Mouse (Mus musculus) lung, embryonic 15.5 days (tissue): ENCODE results near the gene Gm3415. TPM values are rescaled to one million over a fixed set of nuclear protein-coding genes. Genes with fewer than 3 reads are reported as not detected.

ENCODE experiments used
- ATAC-seq: fragments of 200-750 bp; cut with Nextera tagmentation; 2 replicates; pipeline ENCODE4 v1.8.0; 2017; ENCODE audit warnings: moderate number of reproducible peaks, borderline replicate concordance; ENCODE audit not compliant: low FRiP score, low TSS enrichment; ENCODE audit errors: extremely low read depth
- H3K27ac ChIP-seq: fragments of 300-500 bp; sonication (generic); 2 replicates; pipeline ENCODE4 v1.5.1; 2015; ENCODE audit warnings: moderate library complexity, mild to moderate bottlenecking, inconsistent platforms
- H3K27me3 ChIP-seq: fragments of 300-500 bp; sonication (generic); 2 replicates; pipeline ENCODE4 v1.6.1; 2015; ENCODE audit warnings: inconsistent platforms
- H3K36me3 ChIP-seq: fragments of 300-500 bp; sonication (generic); 2 replicates; pipeline ENCODE4 v1.6.1; 2015; ENCODE audit warnings: inconsistent platforms
- H3K4me1 ChIP-seq: fragments of 300-500 bp; sonication (generic); 2 replicates; pipeline ENCODE4 v1.6.1; 2015; ENCODE audit warnings: inconsistent platforms
- H3K4me2 ChIP-seq: fragments of 300-500 bp; sonication (generic); 2 replicates; pipeline ENCODE4 v1.6.1; 2015; ENCODE audit warnings: inconsistent platforms, mild to moderate bottlenecking, moderate library complexity
- H3K4me3 ChIP-seq: fragments of 300-500 bp; sonication (generic); 2 replicates; pipeline ENCODE4 v1.5.1; 2015; ENCODE audit warnings: mild to moderate bottlenecking, inconsistent platforms
- H3K9ac ChIP-seq: fragments of 300-500 bp; sonication (generic); 2 replicates; pipeline ENCODE4 v1.6.1; 2015; ENCODE audit warnings: inconsistent platforms
- H3K9me3 ChIP-seq: fragments of 300-500 bp; sonication (generic); 2 replicates; pipeline ENCODE4 v1.6.1; 2016; ENCODE audit warnings: inconsistent platforms
- WGBS: fragments of 180-500 bp; shearing (Covaris S2); methylation state at CpG from one replicate; pipeline ENCODE4 v1.1.7; 2015; 5-methylcytosine and 5-hydroxymethylcytosine counted together
- polyA plus RNA-seq: library from polyadenylated mRNA; unstranded; fragments of >200 nt; fragmentation: Nextera tagmentation; extraction: Ambion mirVana; gene quantifications from 2 replicates; pipeline ENCODE4 v1.2.1, GENCODE M21; 2015

Gene Gm3415
- polyA plus RNA-seq, 1 experiment from 2014 or later, result not detected

DNA sequence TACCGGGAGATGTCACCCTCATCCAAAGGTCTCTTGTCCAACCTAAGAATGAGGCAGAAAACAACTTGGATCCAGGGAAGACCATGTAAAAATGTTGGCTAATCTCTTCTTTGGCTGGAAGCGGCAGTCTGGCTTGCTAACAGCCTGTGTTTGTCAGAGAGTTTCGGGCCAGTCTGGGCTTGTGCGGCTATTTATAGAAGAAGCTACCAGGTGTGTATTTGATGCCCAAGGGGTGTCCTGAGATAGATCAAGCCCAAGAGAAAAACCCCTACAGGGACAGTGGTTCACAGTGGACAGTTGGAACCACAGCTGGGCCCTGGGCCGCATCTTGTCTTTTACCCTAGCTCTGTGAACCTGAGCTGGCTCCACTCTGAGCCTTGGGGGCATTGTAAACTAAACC, 51.0 kb downstream of the Gm3415 start:
- H3K27ac ChIP-seq, result no peak overlapping the region

DNA sequence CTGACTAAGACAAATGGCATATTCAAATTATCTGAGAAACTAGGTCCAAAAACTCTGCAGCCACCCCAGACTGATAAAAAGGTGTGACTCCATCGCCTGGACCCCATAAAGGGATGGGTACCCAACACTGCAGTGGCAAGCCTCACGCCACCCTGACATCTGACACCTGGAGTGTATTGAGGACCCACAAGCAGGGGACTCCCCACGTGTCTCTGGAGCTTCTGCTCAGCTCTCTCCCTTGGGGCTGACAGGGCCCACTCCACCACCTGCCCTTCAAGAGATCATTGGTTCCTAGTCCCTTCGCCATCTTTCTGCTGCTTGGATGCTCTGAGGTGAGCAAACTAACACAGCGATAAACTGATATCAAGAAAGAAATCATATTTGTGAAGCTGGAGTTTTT, 51.9 kb downstream of the Gm3415 start:
- no peak for ATAC-seq
- Histone ChIP-seq H3K27me3 (no peaks in the 10 kb centered on the region), H3K9ac (no peak overlapping the region), H3K4me2 (no peak overlapping the region), H3K4me3 (no peak overlapping the region), H3K4me1 (no peaks in the 10 kb centered on the region), H3K36me3 (no peaks in the 10 kb centered on the region), H3K9me3 (no peaks in the 10 kb centered on the region), H3K27ac (no peak overlapping the region)
- WGBS, result 65% methylated on average over 5 of the region's 5 CpGs

More for the DNA sequence above, 51.0 kb downstream of the Gm3415 start:
- no peak for ATAC-seq
- 86% methylated on average over 5 of the region's 5 CpGs for WGBS
- no peak overlapping the region for H3K9ac ChIP-seq
- H3K4me1 ChIP-seq, result no peaks in the 10 kb centered on the region
- H3K4me3 ChIP-seq, result no peak overlapping the region
- no peaks in the 10 kb centered on the region for H3K9me3 ChIP-seq
- no peaks in the 10 kb centered on the region for H3K27me3 ChIP-seq
- H3K36me3 ChIP-seq, result no peaks in the 10 kb centered on the region
- H3K4me2 ChIP-seq, result no peak overlapping the region

Other genes with a start within 250 kb of the Gm3415 start
- 0.81 and 1.1 TPM in 2 replicates for gene Wasf3, start 171.2 kb upstream of the Gm3415 start, polyA plus RNA-seq
- not detected in 2 replicates for gene Gm6408, start 74.2 kb upstream of the Gm3415 start, polyA plus RNA-seq
- gene Gm6370, start 64.8 kb upstream of the Gm3415 start, polyA plus RNA-seq, result not detected in 2 replicates
- not detected in 2 replicates for gene 4930449I24Rik, start 53.7 kb upstream of the Gm3415 start, polyA plus RNA-seq
- not detected in 2 replicates for gene Gm3402, start 42.0 kb upstream of the Gm3415 start, polyA plus RNA-seq
- gene Gm3404, start 30.3 kb upstream of the Gm3415 start, polyA plus RNA-seq, result not detected in 2 replicates
- not detected in 2 replicates for gene Gm3409, start 18.5 kb upstream of the Gm3415 start, polyA plus RNA-seq
- gene Gpr12, start 29.1 kb downstream of the Gm3415 start, polyA plus RNA-seq, result not detected in 2 replicates
- 17.1 and 17.3 TPM in 2 replicates for gene Usp12, start 238.9 kb downstream of the Gm3415 start, polyA plus RNA-seq